Mouse (Mus musculus) erythroblast, adult 5-6 weeks (primary cell): ENCODE data around the gene Dhx35. TPM values are rescaled to one million over a fixed set of nuclear protein-coding genes. Genes with fewer than 3 reads are reported as not detected.

ENCODE experiments used
- ATAC-seq: replicated peaks from 2 replicates; pipeline ENCODE4 v1.8.0; 2016; ENCODE audit warnings: moderate number of reproducible peaks, mild to moderate bottlenecking, moderate TSS enrichment, inconsistent platforms; ENCODE audit not compliant: poor library complexity, low FRiP score, severe bottlenecking
- total RNA-seq, 2 experiments: library from RNA; stranded (forward) in 1 of 2; stranded (reverse) in 1 of 2; fragments of 150-400 nt in 1 of 2; fragments of 200-764, 138-1000 nt in 1 of 2; gene quantifications; 2 replicates each; pipeline versions ENCODE4 v1.2.3 to v1.2.4; 2015 to 2017; ENCODE audit warnings: low replicate concordance in 2 of 2

Gene Dhx35
- total RNA-seq (2015; ENCODE audit: low replicate concordance) (3.6 and 5.0 TPM in 2 replicates), total RNA-seq (2017; ENCODE audit: low replicate concordance) (1.9 and 2.8 TPM in 2 replicates)

- peak; percentile 95 for ATAC-seq
Observed at GRCm38 (mm10) chr2:158794494-158795004, at the start of gene Dhx35. Gene Dhx35, plus strand, starts transcription at chr2:158794807.

DNA sequence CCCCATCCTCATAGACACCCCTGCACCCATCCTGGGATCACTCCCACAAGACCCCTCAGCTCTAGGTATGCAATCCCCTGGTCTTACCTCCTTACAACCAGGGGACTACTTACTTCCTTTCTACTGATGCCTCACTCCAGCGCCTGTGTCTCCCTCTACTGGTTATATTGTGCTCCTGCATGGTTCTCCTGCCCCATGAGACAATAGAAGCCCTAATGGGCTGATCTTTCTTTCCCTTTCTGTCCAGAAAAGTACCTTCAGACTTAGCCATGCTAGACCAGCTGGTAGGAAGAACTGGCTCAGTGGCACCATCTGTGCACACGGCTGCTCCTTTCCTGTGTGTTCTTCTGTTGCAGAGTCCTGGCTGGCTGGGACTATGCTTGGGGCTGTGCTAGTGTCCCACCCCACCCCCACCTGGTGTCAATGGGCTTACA lies 49.5 kb upstream of the Dhx35 start:
- peak; percentile 41; the same call in 1 of the 2 replicates for ATAC-seq

DNA sequence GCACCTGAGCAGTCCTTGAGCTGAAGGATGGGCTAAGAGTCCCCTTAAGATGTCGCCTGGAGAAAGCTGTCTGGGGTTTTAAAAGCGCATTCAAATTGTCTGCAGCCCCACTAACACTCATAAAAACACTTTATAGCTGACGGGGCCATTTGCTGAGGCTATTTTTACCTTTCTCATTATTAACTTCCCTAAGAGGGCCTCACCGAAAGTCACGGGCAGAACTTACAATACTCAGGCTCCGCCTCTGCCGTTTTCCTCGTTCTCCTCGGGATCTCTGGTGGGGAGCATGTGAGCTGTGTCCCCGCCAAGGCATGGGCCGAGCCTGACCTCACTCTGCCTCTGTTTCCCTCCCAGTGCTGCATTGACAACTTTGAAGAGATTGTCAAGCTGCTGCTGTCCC lies 48.4 kb upstream of the Dhx35 start:
- ATAC-seq = no peak

GRCm38 (mm10) chr2:158749366-158749765 lies 45.2 kb upstream of the Dhx35 start:
- ATAC-seq = no peak

DNA sequence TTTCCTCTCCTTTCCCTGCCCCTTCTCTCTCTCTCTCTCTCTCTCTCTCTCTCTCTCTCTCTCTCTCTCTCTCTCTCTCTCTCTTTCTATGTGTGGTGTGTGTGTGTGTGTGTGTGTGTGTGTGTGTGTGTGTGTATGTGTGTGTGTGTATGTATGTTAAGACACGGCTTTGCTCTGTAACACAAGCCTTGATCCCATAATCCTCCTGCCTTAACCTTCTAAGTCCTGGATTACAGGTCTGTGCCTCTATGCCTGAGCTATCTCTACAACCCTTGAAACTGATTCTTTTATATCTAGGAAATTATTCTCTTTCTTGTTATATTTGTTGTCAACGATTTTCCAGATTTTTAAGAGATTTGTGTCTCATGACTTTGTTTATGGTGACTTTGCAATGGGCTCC lies 34.4 kb upstream of the Dhx35 start:
- ATAC-seq = no peak

DNA sequence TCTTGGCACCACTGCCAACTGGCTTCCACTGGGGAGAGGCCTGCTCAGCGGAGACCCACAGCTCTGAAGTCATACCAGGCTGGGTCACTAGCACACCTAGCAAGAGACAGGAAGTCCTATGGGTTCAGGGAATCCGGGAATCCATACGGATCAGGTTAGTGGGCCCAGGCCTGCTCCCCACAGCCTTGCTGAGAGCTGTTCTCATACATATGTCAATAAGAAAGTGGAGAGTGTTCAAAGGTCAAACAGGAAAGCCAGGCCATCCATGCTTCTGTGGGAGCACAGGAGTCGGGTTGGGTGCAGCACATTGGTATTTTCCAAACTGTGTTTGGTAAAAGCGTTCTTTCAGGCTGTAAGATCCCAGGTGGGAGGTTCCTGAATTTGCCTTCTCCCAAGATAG lies 32.3 kb upstream of the Dhx35 start:
- no peak for ATAC-seq

GRCm38 (mm10) chr2:158767742-158768339 lies 26.8 kb upstream of the Dhx35 start, which contains the start of gene Fam83d:
Gene Fam83d, plus strand, starts transcription at chr2:158768093.
- ATAC-seq = peak; percentile 96

DNA sequence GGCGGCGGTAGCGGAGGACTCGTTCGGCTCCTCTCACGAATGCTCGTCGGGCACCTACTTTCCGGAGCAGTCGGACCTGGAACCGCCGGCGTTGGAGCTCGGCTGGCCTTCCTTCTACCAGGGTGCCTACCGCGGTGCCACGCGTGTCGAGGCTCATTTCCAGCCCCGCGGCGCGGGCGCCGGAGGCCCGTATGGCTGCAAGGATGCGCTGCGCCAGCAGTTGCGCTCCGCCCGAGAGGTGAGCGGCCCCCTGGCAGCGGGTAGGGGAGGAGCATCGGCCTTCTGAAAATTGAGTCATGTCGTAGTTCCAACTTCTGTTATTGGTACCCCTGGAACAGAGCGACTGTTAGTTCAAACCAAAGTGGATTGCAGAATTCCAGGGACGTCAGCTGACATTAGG lies 26.3 kb upstream of the Dhx35 start:
- 0 out of 2 replicates have a peak, but pooled peaks have one; percentile 27 for ATAC-seq

DNA sequence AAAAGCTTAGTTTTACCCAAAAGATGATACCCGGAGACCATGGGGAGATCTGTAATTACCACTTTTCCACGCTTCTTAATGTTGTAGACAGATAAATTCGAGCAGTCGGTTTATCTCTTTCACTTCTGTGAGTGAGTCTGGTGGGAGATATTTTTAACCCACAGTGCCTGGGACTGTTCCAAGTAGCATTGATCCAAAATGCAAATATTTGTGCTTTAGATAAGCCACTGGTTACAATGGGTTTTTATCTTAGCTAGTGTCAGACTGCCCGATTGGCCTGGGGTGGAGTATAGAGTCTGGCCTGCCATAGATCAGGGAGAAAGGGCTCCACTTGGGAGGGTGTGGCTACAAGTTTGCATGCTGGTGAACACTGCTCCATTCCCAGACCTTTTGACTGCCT lies 25.8 kb upstream of the Dhx35 start:
- peak; percentile 56 for ATAC-seq

- no peak for ATAC-seq
Observed at GRCm38 (mm10) chr2:158770126-158770757, 24.4 kb upstream of the Dhx35 start.

GRCm38 (mm10) chr2:158771066-158771763 lies 23.4 kb upstream of the Dhx35 start:
- no peak for ATAC-seq

GRCm38 (mm10) chr2:158772808-158773207 lies 21.8 kb upstream of the Dhx35 start:
- no peak for ATAC-seq

- no peak for ATAC-seq
Observed at GRCm38 (mm10) chr2:158774886-158775285, 19.7 kb upstream of the Dhx35 start.

- no peak for ATAC-seq
Observed at GRCm38 (mm10) chr2:158776716-158777115, 17.9 kb upstream of the Dhx35 start.

GRCm38 (mm10) chr2:158777490-158777889 lies 17.1 kb upstream of the Dhx35 start:
- no peak for ATAC-seq

- ATAC-seq = no peak
Observed at GRCm38 (mm10) chr2:158778349-158778748, 16.3 kb upstream of the Dhx35 start.

- ATAC-seq = no peak
Observed at GRCm38 (mm10) chr2:158781126-158781525, 13.5 kb upstream of the Dhx35 start.

GRCm38 (mm10) chr2:158786927-158787795 lies 7.4 kb upstream of the Dhx35 start:
- no peak for ATAC-seq

GRCm38 (mm10) chr2:158795043-158795442 lies 436 bp downstream of the Dhx35 start:
- ATAC-seq = no peak; the same call in 1 of the 2 replicates

GRCm38 (mm10) chr2:158795875-158796274 lies 1.3 kb downstream of the Dhx35 start:
- ATAC-seq = no peak
